Mouse (Mus musculus) megakaryocyte, embryonic 14.5 days (primary cell): Measurements from ENCODE around the gene Pnpla6.

ENCODE experiments used
- FLI1 ChIP-seq: IDR thresholded peaks from 2 replicates; pipeline ENCODE4 v1.6.1; 2012; ENCODE audit warnings: low read length, inconsistent platforms, mixed read lengths
- GATA1 ChIP-seq: IDR thresholded peaks from 3 replicates; pipeline ENCODE4 v1.6.1; 2012; ENCODE audit warnings: mixed read lengths, low read length, inconsistent platforms, borderline replicate concordance

DNA sequence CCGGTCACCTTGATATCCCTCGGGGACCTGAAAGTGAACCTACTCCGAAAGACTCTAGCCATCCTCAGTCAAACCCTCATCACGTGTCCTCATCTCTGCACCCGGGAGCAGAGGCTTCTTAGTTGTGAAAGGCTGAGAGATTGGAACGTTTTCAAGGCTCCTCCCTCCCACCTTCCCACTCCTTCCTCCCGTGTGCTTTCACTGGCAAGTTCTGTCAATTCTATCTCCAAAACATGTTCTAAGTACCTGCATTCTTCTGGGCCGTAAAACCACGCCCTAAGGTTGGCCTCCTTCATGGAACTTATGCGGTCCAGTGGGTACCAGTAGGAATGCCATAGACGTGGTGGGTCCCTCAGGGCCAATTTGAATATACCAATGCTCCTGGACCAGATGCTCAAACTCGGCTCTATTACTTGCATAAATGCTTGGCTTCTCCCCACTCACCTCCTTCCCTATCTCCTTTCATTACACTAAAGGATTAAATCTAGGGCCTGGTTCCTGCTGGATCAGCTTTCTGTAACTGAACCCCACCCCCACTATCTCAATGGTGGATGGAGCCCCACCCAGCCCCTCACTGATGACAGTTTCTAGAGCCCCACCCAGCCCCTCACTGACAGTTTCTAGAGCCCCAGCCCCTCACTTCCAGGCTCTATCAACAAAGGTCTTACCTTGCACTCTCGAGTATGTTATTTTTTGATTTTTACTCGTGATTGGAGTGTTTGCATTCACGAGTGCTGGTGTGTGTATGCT, 61.2 kb downstream of the Pnpla6 start:
- TF ChIP-seq GATA1: no peak
- no peak for TF ChIP-seq FLI1
